Mouse (Mus musculus): Measurements from ENCODE around the gene Tmtc1.

GRCm38 (mm10) chr6:148259979-148260728, 184.0 kb downstream of the Tmtc1 start:
- TF ChIP-seq MAX (IDR thresholded peaks at IDR 0.05; ENCODE audit: low read depth) (no peak), USF1 (IDR thresholded peaks at IDR 0.05; ENCODE audit: low read depth) (no peak), CEBPB (IDR thresholded peaks at IDR 0.05; ENCODE audit: insufficient read depth, poor library complexity, severe bottlenecking) (no peak), MYOD1 (IDR thresholded peaks at IDR 0.05; ENCODE audit: control insufficient read depth in 1 of 3, insufficient read length in 2 of 3, low read depth in 2 of 3) (no peak), POLR2AphosphoS2 (IDR thresholded peaks at IDR 0.05; ENCODE audit: insufficient read length, low read depth) (no peak), E2F4 (IDR thresholded peaks at IDR 0.05; ENCODE audit: insufficient read depth) (no peak), POLR2A (IDR thresholded peaks at IDR 0.05; ENCODE audit: insufficient read length, low read depth) (no peak)

All from myocyte (in vitro differentiated cells).